Mouse (Mus musculus): ENCODE results near the gene Fgfr2.

Fgfr2 gene

GRCm38 (mm10) chr7:133088411-133088810 lies 34.7 kb downstream of the Fgfr2 start:
- no peak for DNase-seq (ENCODE audit: low read depth)

GRCm38 (mm10) chr7:133085408-133085807 lies 37.7 kb downstream of the Fgfr2 start:
- DNase-seq (ENCODE audit: low read depth), result no peak

- no peak for DNase-seq (ENCODE audit: low read depth)
Observed at GRCm38 (mm10) chr7:133083936-133084614, 39.1 kb downstream of the Fgfr2 start.

- DNase-seq (ENCODE audit: low read depth), result no peak
Observed at GRCm38 (mm10) chr7:133078929-133079328, 44.2 kb downstream of the Fgfr2 start.

GRCm38 (mm10) chr7:133074462-133075133 lies 48.6 kb downstream of the Fgfr2 start:
- DNase-seq (ENCODE audit: low read depth), result no peak

GRCm38 (mm10) chr7:133073147-133073651 lies 50.0 kb downstream of the Fgfr2 start:
- DNase-seq (ENCODE audit: low read depth), result no peak

- DNase-seq (ENCODE audit: low read depth), result no peak
Observed at GRCm38 (mm10) chr7:133072535-133072934, 50.6 kb downstream of the Fgfr2 start.

- DNase-seq (ENCODE audit: low read depth), result no peak
Observed at GRCm38 (mm10) chr7:133067321-133067841, 55.8 kb downstream of the Fgfr2 start.

- DNase-seq (ENCODE audit: low read depth), result no peak
Observed at GRCm38 (mm10) chr7:133066776-133067175, 56.4 kb downstream of the Fgfr2 start.

- DNase-seq (ENCODE audit: low read depth), result no peak
Observed at GRCm38 (mm10) chr7:133062055-133062454, 61.1 kb downstream of the Fgfr2 start.

GRCm38 (mm10) chr7:133060170-133060569 lies 63.0 kb downstream of the Fgfr2 start:
- no peak for DNase-seq (ENCODE audit: low read depth)

- DNase-seq (ENCODE audit: low read depth), result no peak
Observed at GRCm38 (mm10) chr7:133059517-133060104, 63.5 kb downstream of the Fgfr2 start.

GRCm38 (mm10) chr7:133059150-133059509 lies 64.0 kb downstream of the Fgfr2 start:
- DNase-seq (ENCODE audit: low read depth), result no peak

- DNase-seq (ENCODE audit: low read depth), result no peak
Observed at GRCm38 (mm10) chr7:133058496-133059149, 64.5 kb downstream of the Fgfr2 start.

GRCm38 (mm10) chr7:133056924-133057323 lies 66.2 kb downstream of the Fgfr2 start:
- DNase-seq (ENCODE audit: low read depth), result no peak

GRCm38 (mm10) chr7:133054486-133054885 lies 68.7 kb downstream of the Fgfr2 start:
- DNase-seq (ENCODE audit: low read depth), result no peak

GRCm38 (mm10) chr7:133053757-133054156 lies 69.4 kb downstream of the Fgfr2 start:
- no peak for DNase-seq (ENCODE audit: low read depth)

GRCm38 (mm10) chr7:133052819-133053218 lies 70.3 kb downstream of the Fgfr2 start:
- no peak for DNase-seq (ENCODE audit: low read depth)

GRCm38 (mm10) chr7:133050681-133051080 lies 72.5 kb downstream of the Fgfr2 start:
- no peak for DNase-seq (ENCODE audit: low read depth)

- DNase-seq (ENCODE audit: low read depth), result no peak
Observed at GRCm38 (mm10) chr7:133048085-133048630, 75.0 kb downstream of the Fgfr2 start.

- DNase-seq (ENCODE audit: low read depth), result no peak
Observed at GRCm38 (mm10) chr7:133047287-133047686, 75.9 kb downstream of the Fgfr2 start.

- DNase-seq (ENCODE audit: low read depth), result no peak
Observed at GRCm38 (mm10) chr7:133044721-133045120, 78.4 kb downstream of the Fgfr2 start.
